Mouse (Mus musculus) left cerebral cortex, adult 9 months (tissue): Measurements from ENCODE around the gene Dcakd.
A peak's percentile ranks its signal among the peaks of the same experiment; 100 is the strongest.

Experiments
- DNase-seq, 2 experiments: peaks; one replicate each; pipeline ENCODE4 v3.0.0; 2022; ENCODE audit warnings: low spot score in 2 of 2

Gene Dcakd

DNA sequence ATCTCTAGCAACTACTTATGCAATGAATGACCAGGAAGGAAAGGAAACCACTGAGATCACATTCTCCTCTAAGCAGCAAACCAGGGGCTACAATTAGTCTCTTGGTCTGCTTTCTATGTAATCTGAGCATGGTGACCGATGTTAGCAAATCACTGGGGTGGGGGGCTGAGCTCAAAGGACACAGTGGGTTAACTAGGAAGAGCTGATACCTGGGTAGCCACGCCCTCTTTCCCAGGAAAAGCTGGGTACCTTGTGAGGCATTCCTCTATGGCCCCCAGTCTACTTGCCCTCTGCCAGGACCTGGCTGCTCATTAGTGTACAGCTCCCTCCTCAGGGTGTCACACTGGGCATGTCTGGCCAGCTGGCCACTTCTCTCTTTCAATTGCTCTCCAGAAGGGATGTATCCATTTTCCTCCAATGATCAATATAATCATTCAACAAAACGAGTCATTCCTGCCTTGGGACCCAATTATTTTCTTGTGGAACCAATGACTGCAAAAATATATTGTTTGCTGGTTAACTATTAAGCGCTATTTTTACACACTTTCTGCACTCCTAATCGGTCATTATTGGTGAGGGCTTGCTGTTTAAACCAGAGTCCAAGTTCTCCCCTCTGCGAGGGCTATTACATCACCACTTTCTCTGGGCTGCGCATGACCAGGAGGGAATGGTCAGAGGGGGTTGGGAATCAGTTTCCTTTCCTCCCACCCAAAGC lies 21.7 kb downstream of the Dcakd start:
- no peak for DNase-seq

GRCm38 (mm10) chr11:103005254-103005981 lies 22.7 kb downstream of the Dcakd start:
- DNase-seq = no peak

GRCm38 (mm10) chr11:103004852-103005251 lies 23.3 kb downstream of the Dcakd start:
- no peak for DNase-seq

GRCm38 (mm10) chr11:103003210-103003609 lies 24.9 kb downstream of the Dcakd start:
- peak; percentile 82 to 85 for DNase-seq

DNA sequence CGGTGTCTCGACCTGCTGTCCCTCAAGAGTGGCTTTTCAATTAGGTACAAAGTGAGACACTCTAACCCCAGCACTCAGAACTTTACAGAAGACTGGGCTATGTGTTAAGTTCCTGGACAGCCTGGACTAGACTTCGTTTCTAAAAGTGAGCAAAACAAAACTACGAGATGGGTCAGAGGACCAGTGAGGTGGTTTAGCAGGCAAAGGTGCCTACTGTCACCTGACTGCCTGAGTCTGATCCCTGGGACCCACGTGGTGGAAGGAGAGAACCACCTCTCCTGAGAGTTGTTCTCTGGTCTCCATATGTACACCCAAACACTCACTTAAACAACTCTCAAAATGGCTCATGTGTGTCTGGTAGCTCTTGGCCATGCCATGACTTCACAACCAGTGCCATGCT lies 27.1 kb downstream of the Dcakd start:
- DNase-seq = no peak

- DNase-seq = no peak
Observed at GRCm38 (mm10) chr11:103000111-103000510, 28.0 kb downstream of the Dcakd start.

GRCm38 (mm10) chr11:102999317-102999970 lies 28.7 kb downstream of the Dcakd start:
- DNase-seq = no peak

DNA sequence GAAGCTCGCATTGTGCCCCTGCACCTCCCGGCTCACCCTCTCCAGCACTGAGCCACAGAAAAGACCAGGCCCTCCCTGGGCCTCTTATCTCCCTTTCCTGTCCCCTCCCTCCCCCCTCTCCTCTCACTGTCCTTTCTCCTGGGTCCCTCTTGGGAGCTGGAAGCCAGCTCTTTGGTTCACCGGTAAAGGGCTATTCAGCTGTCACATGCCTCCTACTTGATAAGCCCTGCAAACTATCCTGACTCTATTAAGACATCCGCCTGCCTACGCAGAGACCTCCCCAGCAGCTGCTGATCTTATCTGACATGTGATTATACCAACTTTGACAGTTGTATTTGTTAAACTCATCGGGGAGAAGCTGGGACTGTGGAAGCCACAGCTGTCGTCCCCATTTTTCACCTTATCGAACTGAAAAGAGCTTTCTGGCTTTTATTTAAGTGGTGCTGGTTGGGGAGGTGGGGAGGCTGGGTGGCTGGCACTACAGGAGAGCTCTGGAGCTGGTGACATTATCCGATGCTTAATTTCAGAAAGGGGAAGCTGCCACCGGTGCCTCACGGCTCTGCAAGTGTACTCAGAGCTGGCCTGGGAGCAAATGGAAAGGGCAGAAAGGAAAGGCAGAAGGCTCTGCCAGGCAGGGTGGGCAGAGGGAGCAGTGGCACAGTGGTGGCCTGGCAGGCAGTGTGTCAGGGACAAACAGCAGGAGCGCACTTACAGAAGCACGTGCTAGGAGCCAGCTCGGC lies 29.4 kb downstream of the Dcakd start:
- DNase-seq = no peak

DNA sequence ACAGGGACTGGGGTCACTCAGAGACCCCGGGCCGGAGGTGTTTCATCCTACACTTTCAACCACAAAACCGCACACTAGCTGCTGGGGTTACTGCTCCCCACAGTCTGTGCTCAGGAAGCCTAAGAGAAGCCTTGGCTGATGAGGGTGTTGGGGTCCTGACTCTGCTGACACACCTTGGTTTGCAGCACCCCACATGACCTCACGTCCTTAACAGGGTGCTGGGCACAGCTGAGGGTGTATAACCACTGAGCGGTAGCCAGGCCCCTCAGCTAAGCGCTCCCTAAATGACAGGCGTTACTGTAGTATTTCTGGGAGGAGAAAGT lies 29.9 kb downstream of the Dcakd start:
- no peak for DNase-seq

GRCm38 (mm10) chr11:102996991-102997770 lies 31.0 kb downstream of the Dcakd start:
- DNase-seq = no peak

DNA sequence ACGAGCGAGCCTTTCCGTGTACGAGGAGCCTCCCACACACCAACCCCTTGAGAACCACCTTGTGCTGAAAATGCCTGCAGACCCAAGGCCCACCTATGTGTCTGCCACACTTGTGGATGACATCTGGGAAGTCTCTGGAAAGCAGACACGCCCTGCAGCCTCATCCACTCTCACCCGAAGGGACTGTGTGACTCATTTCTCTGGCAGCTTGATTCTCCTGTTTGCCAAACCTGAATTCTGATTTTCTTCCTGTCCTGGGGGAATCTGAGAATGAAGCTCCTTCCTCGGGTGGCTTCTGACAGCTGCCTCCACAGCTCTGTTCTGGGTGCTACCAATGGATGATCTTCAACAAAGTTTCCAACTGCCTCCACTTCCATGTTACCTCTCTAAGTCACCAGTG lies 31.7 kb downstream of the Dcakd start:
- no peak for DNase-seq

GRCm38 (mm10) chr11:102994952-102995351 lies 33.2 kb downstream of the Dcakd start:
- no peak for DNase-seq

GRCm38 (mm10) chr11:102993420-102994029 lies 34.6 kb downstream of the Dcakd start:
- no peak for DNase-seq

DNA sequence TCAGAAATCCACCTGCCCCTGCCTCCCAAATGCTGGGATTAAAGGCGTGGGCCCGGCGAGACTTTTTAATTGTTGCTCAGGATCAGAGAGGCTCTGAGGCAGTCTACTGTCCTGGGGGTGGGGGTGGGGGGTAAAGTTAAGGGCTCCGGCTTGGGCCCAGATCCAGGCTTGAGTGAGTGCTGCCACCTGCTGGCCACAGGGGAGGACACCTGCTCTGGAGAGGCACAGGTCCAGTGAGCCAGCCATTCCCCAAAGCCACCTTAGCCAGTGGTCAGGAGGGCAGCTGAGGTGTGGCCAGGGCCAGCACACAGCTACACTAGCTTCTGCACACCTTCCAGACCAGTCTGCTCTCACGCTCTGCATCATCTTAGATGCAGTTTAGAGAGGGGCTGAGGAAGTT lies 35.2 kb downstream of the Dcakd start:
- peak in 1 of 2 experiments; percentile 65 for DNase-seq

DNA sequence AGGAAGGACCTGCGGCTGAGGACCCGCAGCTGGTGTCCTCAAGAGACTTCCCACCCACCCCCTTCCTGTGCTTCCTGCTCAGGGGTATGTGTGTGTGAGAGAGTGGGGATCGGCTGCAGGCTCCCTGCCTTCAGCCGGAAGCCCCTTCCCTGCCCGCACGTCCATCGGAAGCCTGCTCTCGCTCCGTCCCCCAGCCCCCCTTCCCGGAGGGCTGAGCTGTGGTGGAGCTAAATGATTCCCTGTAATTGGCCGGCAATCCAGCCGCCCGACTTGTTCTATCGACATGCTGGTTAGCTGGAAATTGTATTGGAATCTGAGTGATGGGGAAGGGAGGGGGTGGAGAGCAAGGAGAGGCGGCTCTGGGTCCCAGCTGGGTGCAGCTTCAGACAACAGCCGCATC lies 36.5 kb downstream of the Dcakd start:
- DNase-seq = no peak

GRCm38 (mm10) chr11:102990152-102990663 lies 37.9 kb downstream of the Dcakd start:
- no peak for DNase-seq

GRCm38 (mm10) chr11:102989641-102990151 lies 38.4 kb downstream of the Dcakd start:
- DNase-seq = no peak

- DNase-seq = no peak
Observed at GRCm38 (mm10) chr11:102985160-102985559, 43.0 kb downstream of the Dcakd start.

GRCm38 (mm10) chr11:102984615-102985014 lies 43.5 kb downstream of the Dcakd start:
- DNase-seq = no peak

- no peak for DNase-seq
Observed at GRCm38 (mm10) chr11:102984086-102984485, 44.0 kb downstream of the Dcakd start.
